Mouse (Mus musculus) cerebellum, postnatal 14 days (tissue): Measurements from ENCODE around the gene Glis3.

Experiments
- DNase-seq, 2 experiments: peaks; one replicate each; pipeline ENCODE4 v3.0.0; 2021; ENCODE audit warnings: mixed read lengths in 2 of 2

The Glis3 gene

GRCm38 (mm10) chr19:28452951-28453520 lies 226.8 kb downstream of the Glis3 start:
- peak; percentile 53 for DNase-seq

DNA sequence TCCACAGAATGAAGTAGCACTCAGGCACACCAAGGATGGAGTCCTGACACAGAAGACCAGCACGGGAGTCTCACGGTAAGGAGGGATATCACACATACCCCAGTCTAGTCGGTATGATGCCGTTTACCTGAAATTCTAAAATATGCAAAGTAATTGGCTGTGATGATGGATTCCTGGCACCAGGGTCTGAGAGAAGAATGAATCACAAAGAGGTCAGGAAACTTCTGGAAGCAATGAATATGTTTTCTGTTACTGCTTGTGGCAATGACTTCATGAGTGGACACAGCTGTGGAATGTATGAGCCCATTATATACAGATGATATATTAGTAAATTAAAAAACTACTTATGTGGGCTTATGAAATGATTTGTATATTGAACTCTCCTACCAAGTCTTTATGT lies 231.1 kb downstream of the Glis3 start:
- DNase-seq, result no peak

DNA sequence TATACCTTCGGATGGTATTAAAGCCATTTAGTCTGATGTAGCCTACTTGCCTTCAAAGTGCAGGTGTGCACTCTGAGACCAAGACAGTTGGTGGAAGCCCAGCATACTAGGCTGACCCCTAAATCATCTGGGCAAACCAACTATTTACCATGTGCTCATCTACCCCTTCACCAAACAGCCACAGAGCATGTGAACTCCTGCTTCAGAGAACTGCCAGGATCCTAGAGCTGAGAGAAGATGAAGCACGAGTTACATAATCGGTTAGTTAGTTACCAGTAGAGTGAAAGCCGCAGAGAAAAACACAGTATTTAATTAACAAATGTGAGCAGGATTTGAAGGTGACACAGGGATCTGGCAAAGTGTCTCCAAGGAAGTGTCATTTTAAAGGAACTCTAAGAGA lies 237.7 kb downstream of the Glis3 start:
- no peak for DNase-seq

GRCm38 (mm10) chr19:28436457-28437148 lies 243.3 kb downstream of the Glis3 start:
- peak; percentile 62 to 75 for DNase-seq

GRCm38 (mm10) chr19:28428220-28428816 lies 251.6 kb downstream of the Glis3 start:
- DNase-seq, result no peak

GRCm38 (mm10) chr19:28424180-28424579 lies 255.7 kb downstream of the Glis3 start:
- no peak for DNase-seq

DNA sequence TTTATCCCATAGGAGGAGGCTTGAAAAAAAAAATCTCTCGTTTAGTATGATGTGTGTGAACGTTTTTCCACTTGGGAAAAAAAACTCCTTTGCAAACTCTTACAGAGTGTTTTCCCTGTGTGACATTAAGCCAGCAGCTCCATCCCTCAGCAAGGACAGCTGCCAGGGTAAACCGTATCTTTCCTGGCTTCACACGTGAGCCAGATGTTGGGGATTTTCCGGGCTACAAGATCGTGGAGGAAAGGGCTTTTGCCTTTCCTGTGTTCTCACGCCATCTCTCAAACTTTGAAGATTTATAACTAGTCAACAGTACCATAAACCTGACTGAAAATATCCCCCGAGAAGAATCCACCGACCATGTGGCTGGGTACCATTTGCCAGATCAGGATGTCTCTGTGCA lies 256.9 kb downstream of the Glis3 start:
- no peak for DNase-seq

- DNase-seq, result no peak
Measured at GRCm38 (mm10) chr19:28416069-28416468, 263.8 kb downstream of the Glis3 start.

DNA sequence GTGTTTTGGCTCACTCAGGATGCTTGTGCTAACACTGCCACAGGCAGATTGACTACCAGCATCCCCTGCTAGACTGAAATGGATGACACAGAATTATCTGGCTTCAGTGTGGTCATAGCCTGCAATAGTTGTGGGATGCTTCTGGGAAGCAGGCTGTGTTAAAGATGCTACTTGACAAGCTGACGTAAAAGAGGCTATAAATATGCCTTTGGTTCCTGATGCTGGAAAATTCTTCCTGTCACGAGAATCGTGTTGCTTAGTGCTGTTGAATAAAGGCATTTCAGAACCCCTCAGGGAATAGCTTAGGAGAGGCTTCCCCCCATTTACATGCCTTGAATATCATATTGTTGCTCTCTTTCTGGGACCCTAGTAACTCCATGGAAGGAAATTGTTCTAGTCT lies 271.1 kb downstream of the Glis3 start:
- no peak for DNase-seq

GRCm38 (mm10) chr19:28402956-28403355 lies 276.9 kb downstream of the Glis3 start:
- no peak for DNase-seq

- no peak for DNase-seq
Measured at GRCm38 (mm10) chr19:28395584-28395861, 284.4 kb downstream of the Glis3 start.

DNA sequence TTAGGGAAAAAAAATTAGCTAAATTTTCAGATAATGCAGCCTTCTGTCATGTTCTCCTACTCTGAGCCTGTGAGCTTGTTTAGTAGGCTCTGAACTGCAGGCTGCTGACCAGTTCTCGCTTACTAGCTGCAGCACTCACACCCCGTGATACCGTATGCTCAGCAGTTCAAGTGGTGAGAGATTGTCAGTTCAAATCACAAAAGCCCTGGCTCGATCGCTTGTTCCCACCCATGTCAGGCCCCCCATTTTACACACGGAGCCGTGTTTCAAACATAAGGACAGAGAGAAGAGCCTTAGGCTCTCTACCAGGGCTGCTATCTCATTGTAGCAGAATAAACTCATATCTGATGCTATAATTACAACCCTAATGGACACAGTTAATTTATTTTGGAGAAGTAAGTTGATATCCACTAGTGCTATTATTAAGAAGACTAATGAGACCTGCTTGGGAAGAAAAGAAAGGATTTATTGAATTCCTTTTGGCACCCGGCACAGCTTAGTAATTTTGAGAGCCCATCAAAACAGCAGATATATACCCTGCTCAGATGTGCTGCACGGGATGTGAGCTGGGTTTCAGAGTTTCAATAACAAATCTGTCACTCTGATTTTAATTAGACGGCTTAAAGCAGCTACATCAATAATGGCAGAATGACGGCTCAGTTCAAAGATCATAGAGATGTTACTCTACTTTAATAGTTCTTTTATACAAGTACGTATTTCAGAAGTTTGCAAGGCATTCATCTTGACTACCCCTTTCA lies 284.9 kb downstream of the Glis3 start:
- peak; percentile 20 to 37 for DNase-seq

DNA sequence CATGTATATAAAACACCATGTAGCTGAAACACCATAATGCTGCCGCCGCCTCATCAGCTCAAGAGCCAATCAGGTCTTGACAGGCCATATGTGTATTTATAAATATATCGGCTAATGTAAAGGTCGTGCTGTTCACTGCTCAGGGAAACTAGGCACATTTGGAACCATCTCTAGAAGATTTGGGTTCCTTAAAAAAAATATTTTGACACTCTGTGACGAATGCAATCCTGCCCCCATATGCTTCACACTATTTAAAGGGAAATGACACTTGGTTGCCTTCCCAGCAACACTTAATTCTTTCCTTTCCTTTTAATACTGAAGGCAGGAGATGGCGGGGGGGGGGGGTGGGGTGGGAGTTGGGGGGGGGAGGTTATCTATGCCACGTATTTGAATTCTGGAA lies 286.1 kb downstream of the Glis3 start:
- DNase-seq, result no peak

DNA sequence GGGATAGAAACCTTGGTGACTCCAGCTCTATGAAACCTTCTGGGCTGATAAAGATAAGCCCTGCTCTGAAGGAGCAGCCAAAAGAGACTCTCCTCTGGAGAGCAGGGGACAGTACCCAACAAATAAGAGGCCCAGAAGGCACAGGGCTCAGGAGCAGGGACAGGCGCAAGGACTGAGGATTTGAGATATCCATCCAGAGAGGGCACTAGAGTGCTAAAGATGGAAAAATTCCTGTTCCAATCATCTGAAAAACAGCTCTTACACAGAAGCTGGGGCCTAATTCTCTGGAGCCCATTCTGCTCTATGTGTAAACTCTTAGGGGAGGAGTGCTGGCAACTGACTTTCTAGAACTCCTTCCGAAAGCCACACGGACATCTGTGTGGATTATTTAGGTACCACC lies 287.0 kb downstream of the Glis3 start:
- DNase-seq, result no peak

- no peak for DNase-seq
Measured at GRCm38 (mm10) chr19:28390920-28391319, 289.0 kb downstream of the Glis3 start.

- DNase-seq, result no peak
Measured at GRCm38 (mm10) chr19:28389146-28389545, 290.7 kb downstream of the Glis3 start.

- DNase-seq, result no peak
Measured at GRCm38 (mm10) chr19:28383425-28383824, 296.5 kb downstream of the Glis3 start.

DNA sequence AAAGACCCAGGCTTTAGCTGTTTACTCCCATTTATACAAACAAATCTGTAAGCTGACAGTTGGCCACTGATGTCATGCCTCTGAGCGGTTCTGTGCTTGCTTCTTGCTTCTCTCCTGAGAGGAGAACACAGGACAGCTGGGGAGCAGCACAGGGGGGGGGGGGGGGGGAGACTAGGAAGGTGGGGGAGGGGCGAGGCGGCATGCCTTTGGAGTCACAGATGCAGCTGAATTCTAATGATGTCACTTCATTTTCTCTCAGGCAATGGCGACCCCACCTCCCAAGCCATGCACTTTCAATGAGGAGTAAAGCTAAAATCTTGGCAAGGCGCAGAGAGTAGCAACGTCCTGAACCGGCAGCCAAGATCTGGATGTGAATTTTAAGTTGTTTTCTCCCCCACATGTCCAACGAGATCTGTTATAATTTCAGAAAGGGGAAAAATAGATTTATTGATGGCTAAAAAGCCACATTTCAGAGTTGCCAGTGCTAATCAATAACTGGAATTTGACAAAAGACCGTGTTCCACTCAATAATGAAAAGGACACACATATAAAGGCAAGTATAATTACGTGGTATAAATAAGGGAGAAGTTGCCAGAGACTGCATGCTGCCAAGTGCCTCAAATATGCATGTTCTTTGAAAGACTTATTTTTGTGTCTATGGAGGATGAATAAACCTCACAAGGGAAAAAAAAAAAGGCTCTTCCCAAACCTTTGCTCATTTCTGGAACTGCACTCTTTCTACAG lies 297.5 kb downstream of the Glis3 start:
- DNase-seq, result peak in 1 of 2 experiments; percentile 36

- DNase-seq, result no peak
Measured at GRCm38 (mm10) chr19:28381441-28381840, 298.4 kb downstream of the Glis3 start.

- peak; percentile 13 to 26 for DNase-seq
Measured at GRCm38 (mm10) chr19:28380691-28381262, 299.1 kb downstream of the Glis3 start.

- no peak for DNase-seq
Measured at GRCm38 (mm10) chr19:28377788-28378295, 302.0 kb downstream of the Glis3 start.

- peak; percentile 24 to 47 for DNase-seq
Measured at GRCm38 (mm10) chr19:28376401-28376800, 303.5 kb downstream of the Glis3 start.

DNA sequence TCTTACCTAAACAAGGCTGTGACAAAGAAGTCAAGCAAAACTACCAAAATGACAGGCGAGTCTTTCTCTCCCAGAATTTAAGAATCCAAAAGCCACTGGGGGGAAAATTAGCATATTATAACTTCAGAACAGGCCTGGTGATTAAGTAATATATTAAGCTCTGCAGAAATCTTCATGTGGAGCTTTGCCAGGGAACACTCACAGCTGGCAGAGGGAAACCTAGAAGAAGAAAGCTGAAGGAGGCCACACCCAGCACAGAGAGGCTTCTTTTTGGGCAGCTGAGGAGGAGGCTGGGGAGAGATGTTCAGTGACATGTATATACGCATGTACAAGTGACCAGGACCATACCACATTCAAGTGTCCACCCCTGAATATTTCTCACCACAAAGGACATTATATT lies 304.1 kb downstream of the Glis3 start:
- no peak for DNase-seq
